Mouse (Mus musculus) left cerebral cortex, postnatal 4 days (tissue): Measurements from ENCODE around the gene Zfp526. TPM values are rescaled to one million over a fixed set of nuclear protein-coding genes. Genes with fewer than 3 reads are reported as not detected.
"Not testable (repeated sequence)": the region's sequence is repeated elsewhere in the genome, so short reads cannot be mapped to it uniquely, and the experiment has no call there.

Experiments used
- DNase-seq: peaks from one replicate; pipeline ENCODE4 v3.0.0-alpha.2; 2022
- intact Hi-C: fragments of 180-260 bp; cut with DNase I; formaldehyde crosslinking; loops from one replicate; pipeline ENCODE4 v1.15.1; 2025
- total RNA-seq, 2 experiments: library from RNA; stranded (reverse); gene quantifications; 2 replicates each; pipeline ENCODE4 v1.2.3; 2021

The Zfp526 gene
- total RNA-seq, 2 experiments from 2014 or later, result 6.5 to 7.8 TPM

DNA sequence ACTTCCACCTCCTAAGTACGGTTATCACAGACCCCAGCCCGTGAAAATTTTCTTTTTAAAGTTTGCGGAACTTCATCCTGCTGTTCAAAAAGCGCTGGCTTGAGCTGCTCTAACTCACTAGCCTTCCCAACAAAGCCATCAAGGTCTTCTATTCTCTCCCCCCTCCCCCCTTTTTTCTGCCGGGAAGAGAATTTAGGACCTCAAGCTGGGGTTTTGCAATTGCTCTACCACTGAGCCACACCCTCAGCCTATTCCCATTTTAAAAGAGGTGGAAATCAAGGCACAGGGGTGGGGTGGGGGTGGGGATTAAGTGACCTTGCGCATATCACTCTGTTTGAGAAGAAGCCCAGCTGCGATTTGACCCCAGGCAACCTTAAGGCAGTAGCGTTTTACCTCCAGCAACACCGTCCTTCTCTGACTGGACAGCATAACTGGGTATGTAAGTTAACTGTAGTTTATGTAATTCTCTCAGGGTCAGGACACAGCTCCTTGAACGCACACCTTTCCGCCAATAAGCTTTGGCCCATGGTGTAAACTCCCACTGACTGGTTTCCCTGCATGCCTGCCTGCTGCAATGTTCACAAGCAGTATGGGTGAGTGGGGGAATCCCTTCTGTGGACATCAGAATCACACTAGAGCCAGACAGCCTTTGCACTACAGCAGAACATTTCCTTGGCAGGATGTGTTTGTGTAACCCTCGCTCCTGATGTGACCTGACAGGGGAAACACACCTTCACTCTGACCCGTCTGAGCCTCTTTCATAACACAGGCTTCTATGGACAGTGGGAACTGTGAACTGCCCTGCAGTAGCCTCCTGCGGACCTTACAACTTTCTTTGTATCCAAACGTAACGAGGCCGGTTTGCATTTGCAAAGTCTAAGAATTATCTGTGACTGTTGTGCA, 43.0 kb downstream of the Zfp526 start:
- intact Hi-C loops, result no loop called here
- no peak for DNase-seq

DNA sequence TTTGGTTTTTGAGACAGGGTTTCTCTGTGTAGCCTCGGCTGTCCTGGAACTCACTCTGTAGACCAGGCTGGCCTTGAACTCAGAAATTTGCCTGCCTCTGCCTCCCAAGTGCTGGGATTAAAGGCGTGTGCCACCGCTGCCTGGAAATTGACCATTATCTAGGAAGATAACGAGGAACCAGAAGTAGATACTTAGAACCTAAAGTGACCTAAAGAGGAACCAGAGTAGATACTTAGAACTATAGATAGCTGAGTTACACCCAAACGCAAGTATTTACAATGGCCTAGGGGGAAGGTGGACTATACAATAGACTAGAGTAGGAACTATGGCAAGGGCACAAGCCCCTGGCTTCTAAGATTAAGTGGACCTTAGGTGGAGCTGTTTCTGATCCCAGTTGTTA, 44.5 kb downstream of the Zfp526 start:
- DNase-seq, result not testable (repeated sequence)

DNA sequence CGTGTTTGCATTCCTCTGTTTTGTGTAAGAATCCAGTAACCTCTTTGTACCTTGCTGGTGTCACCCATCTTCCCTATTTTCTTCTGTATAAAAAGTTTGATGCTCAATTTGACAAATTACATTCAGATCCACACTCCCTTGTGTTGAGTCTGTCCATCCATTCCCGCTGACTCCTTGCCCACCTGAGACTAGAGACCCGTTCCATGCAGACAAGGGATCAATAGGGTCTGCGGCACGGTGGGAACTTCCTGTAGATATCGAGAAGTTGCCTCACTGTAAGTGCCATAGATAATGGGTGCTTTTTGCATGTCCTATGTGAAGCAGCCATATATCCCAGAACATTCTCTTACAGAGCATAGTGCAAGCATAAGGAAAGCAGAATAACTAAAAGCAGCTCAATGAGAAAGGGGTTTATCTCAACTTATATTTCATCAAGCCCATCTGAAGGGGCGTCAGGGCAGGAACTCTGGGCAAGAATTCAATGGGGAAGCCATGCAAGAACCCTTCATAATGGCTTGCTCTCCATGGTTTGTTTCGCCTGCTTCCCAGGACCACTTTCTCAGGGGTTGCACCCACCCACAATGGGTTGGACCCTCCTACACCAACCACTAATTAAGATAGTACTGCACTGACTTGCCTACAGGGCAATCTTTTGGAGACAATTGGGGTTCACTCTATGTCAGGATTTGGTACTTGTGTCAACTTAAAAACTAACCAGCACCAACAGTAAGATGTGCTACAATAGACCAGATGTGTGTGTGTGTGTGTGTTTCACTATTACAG, 45.1 kb downstream of the Zfp526 start:
- DNase-seq, result no peak
- intact Hi-C loops, result no loop called here

More for the DNA sequence above, 44.5 kb downstream of the Zfp526 start:
- intact Hi-C loops, result not testable (repeated sequence)

GRCm38 (mm10) chr7:25267301-25267750, 46.1 kb downstream of the Zfp526 start, which contains the start of gene Cic:
Gene Cic (plus strand): TSS chr7:25267704.
- DNase-seq, result peak; percentile 98
- intact Hi-C loops, result no loop called here

- DNase-seq, result peak; percentile 100
- intact Hi-C loops, result no loop called here
Observed at GRCm38 (mm10) chr7:25267751-25268463, 46.7 kb downstream of the Zfp526 start.

DNA sequence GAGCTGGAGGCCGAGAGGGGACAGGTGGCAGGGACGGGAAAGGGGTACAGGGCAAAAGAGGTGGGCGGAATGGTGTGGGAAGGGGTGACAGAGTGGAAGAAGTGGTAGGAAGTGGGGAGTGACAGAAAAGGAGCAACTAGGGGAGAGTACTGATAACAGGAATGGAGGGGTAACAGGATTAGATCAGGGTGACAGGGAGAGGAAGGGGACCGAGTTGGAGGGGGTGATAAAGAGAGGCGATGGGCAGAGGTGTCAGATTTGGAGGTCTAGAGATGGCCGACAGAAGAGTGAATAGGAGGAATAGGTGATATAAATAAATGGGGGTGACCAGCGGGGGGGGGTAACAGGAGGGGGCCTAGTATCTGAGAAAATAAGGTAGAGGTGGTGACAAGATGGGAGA, 47.4 kb downstream of the Zfp526 start:
- intact Hi-C loops, result no loop called here
- no peak for DNase-seq

DNA sequence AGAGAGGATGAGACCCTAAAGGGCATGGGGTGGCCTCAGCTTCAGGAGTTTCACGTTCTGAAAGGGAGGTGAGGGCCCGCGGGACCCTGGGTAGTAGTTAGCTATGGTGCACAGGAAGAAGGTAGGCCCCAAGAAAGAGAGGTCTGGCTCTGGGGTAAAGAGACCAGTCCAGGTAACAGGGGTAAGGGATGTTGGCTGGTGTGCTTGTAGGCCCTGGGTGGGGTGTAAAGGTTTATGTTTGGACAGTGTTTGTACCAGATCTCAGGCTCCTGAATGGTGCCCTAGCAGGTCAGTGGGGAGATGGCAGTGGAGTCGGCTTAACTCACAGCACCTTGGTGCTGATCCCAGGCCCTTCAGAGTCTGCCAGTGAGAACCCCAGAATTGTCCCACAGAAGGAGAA, 47.8 kb downstream of the Zfp526 start:
- no peak for DNase-seq
- intact Hi-C loops, result no loop called here

DNA sequence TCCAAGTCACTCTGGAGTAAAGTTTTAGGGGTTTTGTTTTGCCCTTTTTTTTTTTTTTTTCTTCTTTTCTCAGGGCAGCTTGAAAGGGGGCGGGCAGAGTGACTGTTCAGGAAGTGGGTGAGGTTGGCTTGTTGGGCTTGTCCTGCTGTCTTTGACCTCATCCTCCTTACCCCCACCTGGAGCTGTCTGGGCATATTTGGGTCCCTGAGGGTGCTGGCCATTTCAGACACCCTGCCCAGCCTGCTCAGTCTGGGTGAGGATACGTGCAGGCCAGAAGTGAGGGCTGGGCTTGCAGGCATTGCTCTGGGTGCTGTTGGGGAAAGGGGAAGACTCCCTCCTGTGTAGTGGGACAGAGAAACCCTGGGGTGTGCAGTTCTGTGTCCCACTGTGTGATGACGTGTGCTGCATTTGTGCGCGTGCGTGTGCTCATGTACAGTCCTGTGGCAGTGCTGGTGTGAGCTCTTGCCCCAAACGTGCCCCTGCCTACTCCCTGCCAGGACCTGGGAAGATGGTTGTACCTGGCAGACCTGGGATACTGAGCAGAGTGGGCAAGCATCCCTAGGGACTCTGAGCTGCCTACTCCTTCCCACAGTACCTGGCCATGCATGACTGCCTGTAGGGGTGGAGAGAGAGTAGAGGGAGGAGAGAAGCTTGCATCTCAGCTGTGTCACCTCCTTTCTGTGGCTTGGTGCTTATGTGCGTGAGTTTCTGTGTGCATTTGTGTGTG, 48.5 kb downstream of the Zfp526 start:
- no peak for DNase-seq
- intact Hi-C loops, result no loop called here

DNA sequence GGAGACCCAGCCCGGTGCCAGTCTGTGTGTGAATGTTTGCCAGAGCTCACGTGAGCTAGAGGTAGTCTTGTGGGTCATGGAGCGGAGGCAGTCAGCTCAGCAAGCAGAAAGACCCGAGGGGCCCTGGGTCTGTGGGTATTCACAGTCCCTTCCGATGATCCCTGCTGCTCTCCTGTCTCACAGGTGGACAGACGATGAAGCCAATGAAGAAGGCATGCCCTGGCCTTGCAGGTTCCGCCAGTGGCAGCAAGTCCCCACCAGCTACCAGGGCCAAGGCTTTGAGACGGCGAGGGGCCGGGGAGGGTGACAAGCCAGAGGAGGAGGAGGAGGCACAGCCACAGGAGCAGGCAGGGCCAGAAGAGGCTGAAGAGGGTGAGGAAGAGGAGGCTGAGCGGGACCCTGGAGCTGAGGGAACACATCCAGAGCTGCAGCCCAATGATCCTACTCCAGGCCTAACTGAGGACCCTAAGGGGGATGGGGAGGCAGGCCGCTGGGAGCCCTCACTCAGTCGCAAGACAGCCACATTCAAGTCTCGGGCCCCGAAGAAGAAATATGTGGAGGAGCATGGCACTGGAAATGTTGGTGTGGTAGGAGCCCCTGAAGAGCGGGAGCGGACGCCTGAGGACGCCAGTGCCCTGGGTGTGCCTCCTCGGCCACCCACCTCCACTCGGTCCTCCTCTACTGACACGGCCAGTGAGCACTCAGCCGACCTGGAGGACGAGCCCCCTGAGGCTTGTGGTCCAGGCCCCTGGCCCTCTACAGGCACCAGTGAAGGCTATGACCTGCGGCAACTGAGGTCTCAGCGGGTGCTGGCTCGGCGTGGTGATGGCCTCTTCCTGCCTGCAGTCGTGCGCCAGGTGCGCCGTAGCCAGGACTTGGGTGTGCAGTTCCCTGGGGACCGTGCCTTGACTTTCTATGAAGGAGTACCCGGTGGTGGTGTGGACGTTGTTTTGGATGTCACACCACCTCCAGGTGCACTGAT, 49.7 kb downstream of the Zfp526 start:
- intact Hi-C loops, result no loop called here
- no peak for DNase-seq

DNA sequence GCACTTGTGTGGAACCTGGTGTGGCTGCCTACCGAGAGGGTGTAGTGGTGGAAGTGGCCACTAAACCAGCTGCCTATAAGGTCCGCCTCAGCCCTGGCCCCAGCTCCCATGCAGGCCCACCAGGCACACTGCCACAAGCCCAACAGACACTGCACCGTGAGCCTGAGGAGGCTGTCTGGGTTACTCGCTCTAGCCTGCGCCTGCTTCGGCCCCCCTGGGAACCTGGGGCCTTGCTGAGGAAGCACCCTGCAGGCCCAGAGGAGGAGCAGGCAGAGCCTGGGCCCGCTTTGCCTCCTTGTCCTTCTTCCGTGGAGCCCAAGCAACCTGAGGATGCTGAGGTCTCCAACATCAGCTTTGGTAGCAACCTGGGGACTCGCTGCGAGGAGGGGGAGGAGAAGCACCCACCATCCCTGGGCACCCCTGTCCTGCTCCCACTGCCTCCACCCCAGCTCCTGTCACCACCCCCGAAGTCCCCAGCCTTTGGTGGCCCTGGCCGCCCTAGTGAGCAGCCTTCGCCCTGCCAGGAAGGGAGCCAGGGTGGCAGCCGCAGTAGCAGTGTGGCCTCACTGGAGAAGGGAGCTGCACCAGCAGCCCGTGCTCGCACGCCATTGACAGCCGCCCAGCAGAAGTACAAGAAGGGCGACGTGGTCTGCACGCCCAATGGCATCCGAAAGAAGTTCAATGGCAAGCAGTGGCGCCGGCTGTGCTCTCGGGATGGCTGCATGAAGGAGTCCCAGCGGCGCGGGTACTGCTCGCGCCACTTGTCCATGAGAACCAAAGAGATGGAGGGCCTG, 50.6 kb downstream of the Zfp526 start:
- intact Hi-C loops, result no loop called here

GRCm38 (mm10) chr7:25272445-25273258, 51.4 kb downstream of the Zfp526 start:
- intact Hi-C loops, result no loop called here

More for the DNA sequence above, 50.6 kb downstream of the Zfp526 start:
- no peak for DNase-seq

DNA sequence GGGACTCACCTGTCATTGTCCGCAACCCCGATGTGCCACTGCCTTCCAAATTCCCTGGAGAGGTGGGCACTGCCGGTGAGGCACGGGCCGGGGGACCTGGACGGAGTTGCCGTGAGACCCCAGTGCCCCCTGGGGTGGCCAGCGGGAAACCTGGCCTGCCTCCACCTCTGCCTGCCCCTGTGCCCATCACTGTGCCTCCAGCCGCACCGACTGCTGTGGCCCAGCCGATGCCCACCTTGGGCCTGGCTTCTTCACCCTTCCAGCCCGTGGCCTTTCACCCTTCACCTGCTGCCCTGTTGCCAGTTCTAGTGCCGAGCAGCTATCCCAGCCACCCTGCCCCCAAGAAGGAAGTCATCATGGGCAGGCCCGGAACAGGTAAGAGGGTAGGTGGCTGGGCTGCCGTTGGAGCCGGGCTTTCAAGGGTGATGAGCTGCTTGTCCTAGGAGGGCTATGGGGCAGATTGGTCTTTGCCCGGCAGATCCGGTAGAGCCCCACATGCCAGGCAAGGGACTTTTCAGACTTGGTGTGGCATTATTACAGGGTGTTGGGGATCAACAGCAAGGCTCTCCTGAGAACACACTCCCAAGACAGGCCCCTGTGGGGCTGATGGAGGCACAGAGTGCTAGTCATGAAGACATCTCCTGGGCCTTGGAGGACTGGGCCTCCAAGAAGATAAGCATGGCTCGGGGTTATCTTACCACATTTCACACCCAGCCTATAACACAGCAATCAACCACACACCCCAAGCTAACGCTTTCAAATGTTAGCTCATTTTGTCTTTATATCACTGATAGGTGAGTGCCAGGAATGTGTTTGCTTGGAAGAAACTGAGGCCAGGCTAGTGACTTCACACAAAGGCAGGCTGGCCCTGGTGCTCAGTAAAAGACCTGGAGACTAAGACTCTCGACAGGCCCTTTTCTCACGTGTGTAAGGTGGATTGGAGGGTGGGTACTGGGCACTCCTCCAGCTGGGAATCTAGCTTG, 52.3 kb downstream of the Zfp526 start:
- no peak for DNase-seq
- intact Hi-C loops, result no loop called here

More at GRCm38 (mm10) chr7:25272445-25273258, 51.4 kb downstream of the Zfp526 start:
- no peak for DNase-seq

DNA sequence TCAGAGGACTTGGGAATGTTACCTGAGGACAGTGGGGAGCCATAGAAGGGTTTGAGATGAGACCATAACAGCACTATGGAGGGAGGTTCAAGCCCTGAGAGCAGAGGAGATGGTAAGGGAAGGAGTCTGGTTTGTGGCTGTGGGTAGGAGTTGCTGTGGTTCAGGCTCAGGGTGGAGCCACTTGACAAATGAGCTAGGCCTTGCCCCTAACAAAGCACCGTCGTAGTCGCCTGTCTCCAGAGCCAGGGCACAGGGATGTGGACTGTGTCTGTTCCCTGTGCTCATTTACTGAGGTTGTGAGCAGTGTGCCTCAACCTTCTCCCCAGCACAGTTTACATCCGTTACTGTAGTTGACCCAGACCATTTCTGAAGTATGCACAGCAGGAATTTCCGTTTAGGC, 53.3 kb downstream of the Zfp526 start:
- no peak for DNase-seq
- intact Hi-C loops, result no loop called here

DNA sequence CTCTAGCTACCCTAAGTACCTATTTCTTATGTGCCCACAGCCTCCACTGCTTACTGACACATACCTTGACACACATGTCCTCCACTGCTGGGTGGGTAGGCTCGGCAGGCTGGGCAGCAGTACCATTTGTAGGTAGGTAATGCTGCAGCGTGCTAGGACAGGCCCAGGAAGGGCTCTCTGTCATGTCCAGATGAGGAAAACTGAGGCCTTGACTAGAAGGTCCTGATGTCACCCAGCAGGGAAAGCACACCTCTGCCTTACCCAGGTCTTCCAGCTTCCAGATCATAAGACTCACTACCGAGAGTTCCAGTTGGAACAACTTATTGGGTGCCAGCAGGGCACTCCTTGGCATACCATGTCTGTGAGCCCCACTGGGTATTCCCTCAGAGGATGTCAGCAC, 53.8 kb downstream of the Zfp526 start:
- no peak for DNase-seq
- intact Hi-C loops, result no loop called here

GRCm38 (mm10) chr7:25275555-25276298, 54.5 kb downstream of the Zfp526 start:
- intact Hi-C loops, result no loop called here
- DNase-seq, result no peak
